Mouse (Mus musculus) kidney, postnatal 0 days (tissue): Measurements from ENCODE around the gene Rps6kc1. TPM values are rescaled to one million over a fixed set of nuclear protein-coding genes. Genes with fewer than 3 reads are reported as not detected.
A peak's percentile ranks its signal among the peaks of the same experiment; 100 is the strongest.
"Not testable (repeated sequence)": the region's sequence is repeated elsewhere in the genome, so short reads cannot be mapped to it uniquely, and the experiment has no call there.

Experiments
- ATAC-seq: fragments of 200-750 bp; cut with Nextera tagmentation; replicated peaks from 2 replicates; pipeline ENCODE4 v1.8.0; 2017; ENCODE audit warnings: low read depth, moderate number of reproducible peaks, moderate TSS enrichment, moderate library complexity; ENCODE audit not compliant: low FRiP score
- DNase-seq: peaks from one replicate; pipeline ENCODE4 v3.0.0-alpha.2; 2016; ENCODE audit warnings: low spot score
- H3K27ac ChIP-seq: fragments of 300-500 bp; sonication (generic); 2 replicates; pipeline ENCODE4 v1.5.1; 2014; ENCODE audit warnings: mild to moderate bottlenecking
- H3K27me3 ChIP-seq: fragments of 300-500 bp; sonication (generic); 2 replicates; pipeline ENCODE4 v1.6.1; 2014; ENCODE audit warnings: low read length, mixed read lengths; ENCODE audit not compliant: insufficient read depth
- H3K36me3 ChIP-seq: fragments of 300-500 bp; sonication (generic); 2 replicates; pipeline ENCODE4 v1.6.1; 2014; ENCODE audit warnings: low read length, mixed read lengths; ENCODE audit not compliant: insufficient read depth
- H3K4me1 ChIP-seq: fragments of 300-500 bp; sonication (generic); replicated peaks from 2 replicates; pipeline ENCODE4 v1.6.1; 2014; ENCODE audit warnings: antibody characterized with exemption, low read length, mixed read lengths; ENCODE audit not compliant: insufficient read depth
- H3K4me2 ChIP-seq: fragments of 300-500 bp; sonication (generic); 2 replicates; pipeline ENCODE4 v1.6.1; 2014; ENCODE audit warnings: mild to moderate bottlenecking, low read length, moderate library complexity, mixed read lengths
- H3K4me3 ChIP-seq: fragments of 300-500 bp; sonication (generic); replicated peaks from 2 replicates; pipeline ENCODE4 v1.5.1; 2014; ENCODE audit warnings: low read depth, low read length
- H3K9ac ChIP-seq: fragments of 300-500 bp; sonication (generic); 2 replicates; pipeline ENCODE4 v1.6.1; 2014; ENCODE audit warnings: low read depth, low read length
- H3K9me3 ChIP-seq: fragments of 300-500 bp; sonication (generic); replicated peaks from 2 replicates; pipeline ENCODE4 v1.6.1; 2016; ENCODE audit warnings: low read length, inconsistent platforms, mixed read lengths
- CTCF ChIP-seq: IDR thresholded peaks from 2 replicates; pipeline ENCODE4 v1.5.1; 2016; ENCODE audit warnings: antibody characterized with exemption, low read depth, mild to moderate bottlenecking, moderate library complexity
- WGBS: fragments of 180-500 bp; shearing (Covaris S2); extraction: QIAGEN DNeasy Blood & Tissue Kit; methylation state at CpG from one replicate; pipeline ENCODE4 v1.1.7; 2014; 5-methylcytosine and 5-hydroxymethylcytosine counted together
- polyA plus RNA-seq: library from polyadenylated mRNA; unstranded; fragments of >200 nt; fragmentation: Nextera tagmentation; extraction: Ambion mirVana; gene quantifications from 2 replicates; pipeline ENCODE4 v1.2.1, GENCODE M21; 2015

Rps6kc1 gene
- polyA plus RNA-seq, 1 experiment from 2014 or later: 10.2 TPM

GRCm38 (mm10) chr1:190927751-190928369 is 16.3 kb upstream of the Rps6kc1 start:
- peak overlapping the region; percentile 98 for H3K27ac ChIP-seq
- DNase-seq: no peak
- H3K4me3 ChIP-seq: peak overlapping the region; percentile 82
- no peaks in the 10 kb centered on the region for H3K9me3 ChIP-seq
- ATAC-seq: 0 out of 2 replicates have a peak, but pooled peaks have one; percentile 10
- H3K4me2 ChIP-seq: peak overlapping the region; percentile 64
- H3K4me1 ChIP-seq: peaks cover 7% of the 10 kb centered on the region; the same call in 1 of the 2 replicates
- H3K36me3 ChIP-seq: no peaks in the 10 kb centered on the region
- 15% methylated on average over 16 of the region's 16 CpGs for WGBS
- no peaks in the 10 kb centered on the region for H3K27me3 ChIP-seq
- peak overlapping the region; percentile 94 for H3K9ac ChIP-seq
- no peak for TF ChIP-seq CTCF

- Histone ChIP-seq H3K4me2 (peak overlapping the region; percentile 64), H3K9ac (no peak overlapping the region), H3K9me3 (no peaks in the 10 kb centered on the region), H3K4me3 (peak overlapping the region; percentile 82; the same call in 1 of the 2 replicates), H3K27ac (no peak overlapping the region), H3K36me3 (no peaks in the 10 kb centered on the region), H3K4me1 (peaks cover 7% of the 10 kb centered on the region; the same call in 1 of the 2 replicates), H3K27me3 (no peaks in the 10 kb centered on the region)
- ATAC-seq: no peak
- 86% methylated on average over 3 of the region's 3 CpGs for WGBS
- DNase-seq: no peak
- no peak for TF ChIP-seq CTCF
Measured at GRCm38 (mm10) chr1:190927311-190927710, 15.7 kb upstream of the Rps6kc1 start.

GRCm38 (mm10) chr1:190924812-190925211 is 13.2 kb upstream of the Rps6kc1 start, which contains the start of gene Angel2:
TSS of gene Angel2 (plus strand) at chr1:190925112.
- not testable (repeated sequence) for H3K4me2 ChIP-seq, H3K9me3 ChIP-seq, H3K27ac ChIP-seq, H3K4me1 ChIP-seq, H3K27me3 ChIP-seq, DNase-seq, H3K36me3 ChIP-seq, H3K4me3 ChIP-seq, H3K9ac ChIP-seq, ATAC-seq
- WGBS: 88% methylated on average over 3 of the region's 3 CpGs

GRCm38 (mm10) chr1:190919725-190920469 is 8.3 kb upstream of the Rps6kc1 start:
- Histone ChIP-seq H3K27me3 (no peaks in the 10 kb centered on the region), H3K9me3 (no peaks in the 10 kb centered on the region), H3K4me1 (no peaks in the 10 kb centered on the region), H3K4me3 (no peak overlapping the region), H3K36me3 (no peaks in the 10 kb centered on the region), H3K27ac (no peak overlapping the region), H3K4me2 (no peak overlapping the region), H3K9ac (no peak overlapping the region)
- WGBS: 56% methylated on average over 8 of the region's 8 CpGs
- DNase-seq: no peak
- ATAC-seq: no peak
- TF ChIP-seq CTCF: no peak

- DNase-seq (no peak), ATAC-seq (no peak)
- Histone ChIP-seq H3K9me3 (no peaks in the 10 kb centered on the region), H3K4me1 (no peaks in the 10 kb centered on the region), H3K27ac (no peak overlapping the region), H3K27me3 (no peaks in the 10 kb centered on the region), H3K9ac (no peak overlapping the region), H3K4me2 (no peak overlapping the region), H3K4me3 (no peak overlapping the region), H3K36me3 (no peaks in the 10 kb centered on the region)
- TF ChIP-seq CTCF: no peak
- WGBS: 60% methylated on average over 7 of the region's 7 CpGs
Measured at GRCm38 (mm10) chr1:190918938-190919337, 7.4 kb upstream of the Rps6kc1 start.

GRCm38 (mm10) chr1:190912623-190913022 is 1.1 kb upstream of the Rps6kc1 start:
- 62% methylated on average over 1 of the region's 1 CpGs for WGBS
- DNase-seq (no peak), ATAC-seq (no peak)
- Histone ChIP-seq H3K4me3 (no peak overlapping the region), H3K9me3 (no peaks in the 10 kb centered on the region), H3K4me2 (no peak overlapping the region), H3K27ac (no peak overlapping the region), H3K9ac (no peak overlapping the region), H3K27me3 (no peaks in the 10 kb centered on the region), H3K36me3 (no peaks in the 10 kb centered on the region), H3K4me1 (0 out of 2 replicates have a peak, but pooled peaks cover 5% of the 10 kb centered on the region)
- TF ChIP-seq CTCF: peak; percentile 27; the same call in 1 of the 2 replicates
